Mouse (Mus musculus): ENCODE data around the gene Ddost. TPM values are rescaled to one million over a fixed set of nuclear protein-coding genes. Genes with fewer than 3 reads are reported as not detected.

The Ddost gene
- 130 TPM for polyA plus RNA-seq (2017; shearing (Covaris generic))

DNA sequence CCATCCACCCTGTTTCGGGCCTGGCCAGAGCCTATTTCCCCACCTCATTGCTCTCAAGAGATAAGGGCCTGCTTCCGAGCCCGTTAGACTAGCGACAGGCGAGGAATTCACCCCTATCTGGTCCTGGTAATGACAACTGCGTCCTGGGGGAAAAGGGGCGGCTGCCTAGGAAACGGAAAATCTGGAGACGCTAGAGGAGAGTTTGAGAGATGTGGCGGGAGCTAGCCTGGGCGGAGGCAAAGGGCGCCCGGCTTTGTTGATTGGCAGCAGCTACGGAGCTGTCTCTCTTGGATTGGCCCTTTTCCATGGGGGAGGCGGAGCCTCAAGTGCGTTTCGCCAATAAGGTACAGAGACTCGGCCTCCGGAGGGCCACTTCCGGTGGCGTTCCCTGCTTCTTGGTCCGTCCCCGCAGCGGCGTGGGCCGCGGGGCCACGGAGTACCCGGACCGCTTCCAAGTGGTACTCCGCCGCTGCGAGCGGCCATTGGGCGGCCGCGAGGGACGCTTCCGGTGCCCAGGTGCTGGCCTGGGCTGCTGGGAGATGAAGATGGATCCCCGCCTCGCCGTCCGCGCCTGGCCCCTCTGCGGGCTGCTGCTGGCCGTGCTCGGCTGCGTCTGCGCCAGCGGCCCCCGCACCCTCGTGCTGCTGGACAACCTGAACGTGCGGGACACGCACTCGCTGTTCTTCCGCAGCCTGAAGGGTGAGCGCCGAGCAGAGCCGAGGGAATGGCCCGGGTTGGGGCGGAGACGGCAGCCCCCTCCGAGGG lies at the start of gene Ddost:
Ddost (plus strand) TSS at position 391 of the 765 bp plus-strand sequence.

DNA sequence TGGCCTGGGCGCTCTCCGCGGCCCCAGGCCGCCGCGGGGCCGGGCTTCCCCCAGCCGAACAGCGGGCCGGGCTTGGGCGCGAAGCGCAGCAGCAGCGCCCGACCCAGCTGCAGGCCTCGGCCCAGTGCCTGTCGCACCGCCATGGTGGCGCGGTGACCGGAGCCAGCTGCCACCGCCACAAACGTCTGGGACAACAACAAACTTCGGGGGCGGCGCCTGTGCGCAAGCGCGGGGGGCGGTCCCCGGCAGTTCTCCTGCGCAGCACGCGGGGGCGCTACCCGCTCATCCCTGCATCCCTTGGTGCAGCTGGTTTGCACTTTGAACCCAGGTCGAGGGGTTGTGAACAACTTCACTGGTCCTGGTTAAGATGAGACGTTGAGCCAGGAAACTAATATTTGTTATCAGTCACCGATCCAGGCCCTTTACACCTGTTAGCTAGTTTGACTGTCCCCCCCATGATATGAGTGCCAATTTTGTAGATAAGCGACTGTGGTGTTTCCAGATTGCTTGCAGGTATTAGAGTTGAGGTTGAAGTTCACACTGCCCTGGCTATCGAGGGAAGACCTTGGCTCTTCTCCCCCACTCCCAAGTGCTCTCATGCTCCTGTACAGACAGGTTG lies 21.7 kb downstream of the Ddost start, which contains the start of gene Pink1:
Pink1 (minus strand) TSS at position 231 of the 619 bp plus-strand sequence.

Other genes starting within 250 kb of the Ddost start
- 206 TPM for gene Hp1bp3, start 88.4 kb upstream of the Ddost start, polyA plus RNA-seq (2017; shearing (Covaris generic))
- gene Sh2d5, start 54.3 kb upstream of the Ddost start, polyA plus RNA-seq (2017; shearing (Covaris generic)): not detected
- gene Kif17, start 54.3 kb upstream of the Ddost start, polyA plus RNA-seq (2017; shearing (Covaris generic)): not detected
- gene Pink1, start 21.6 kb downstream of the Ddost start, polyA plus RNA-seq (2017; shearing (Covaris generic)): 19.2 TPM
- gene Cda, start 63.3 kb downstream of the Ddost start, polyA plus RNA-seq (2017; shearing (Covaris generic)): not detected
- gene Fam43b, start 91.8 kb downstream of the Ddost start, polyA plus RNA-seq (2017; shearing (Covaris generic)): not detected
- 13.9 TPM for gene Mul1, start 129.9 kb downstream of the Ddost start, polyA plus RNA-seq (2017; shearing (Covaris generic))
- 0.44 TPM for gene Camk2n1, start 149.6 kb downstream of the Ddost start, polyA plus RNA-seq (2017; shearing (Covaris generic))